Mouse (Mus musculus) adrenal gland, postnatal 4 days (tissue): ENCODE results near the gene Ist1. TPM values are rescaled to one million over a fixed set of nuclear protein-coding genes. Genes with fewer than 3 reads are reported as not detected.

Source experiments
- DNase-seq, 2 experiments: peaks; one replicate each; pipeline ENCODE4 v3.0.0; 2021 to 2022; ENCODE audit warnings: low spot score in 2 of 2, mixed read lengths in 2 of 2
- long read RNA-seq, 2 experiments: library from polyadenylated mRNA; stranded (forward); transcript quantifications; one replicate each; pipeline ENCODE4 v2.0.0; 2021
- total RNA-seq, 2 experiments: library from RNA; stranded (reverse); gene quantifications; 2 replicates each; pipeline ENCODE4 v1.2.3; 2021

Gene Ist1
- total RNA-seq: 100 to 1,000 TPM in 1 of 2 experiments, 10 to 100 TPM in 1; 99.2 to 104 TPM
- long read RNA-seq, experiment 1, transcript Ist1-201 (10 exons, 2,304 nt): major isoform, 22 of 53 reads
- long read RNA-seq, experiment 1, transcript Ist1-204 (9 exons, 3,633 nt): minor isoform, 5 of 53 reads
- long read RNA-seq, experiment 1, partial matches to known transcripts: 5 of 53 reads
- long read RNA-seq, experiment 1, other reads (novel, unspliced or antisense): 20 of 53 reads
- long read RNA-seq, experiment 2, full-length matches to known transcripts: 83 of 191 reads
- long read RNA-seq, experiment 2, partial matches to known transcripts: 70 of 191 reads
- long read RNA-seq, experiment 2, other reads (novel, unspliced or antisense): 38 of 191 reads

DNA sequence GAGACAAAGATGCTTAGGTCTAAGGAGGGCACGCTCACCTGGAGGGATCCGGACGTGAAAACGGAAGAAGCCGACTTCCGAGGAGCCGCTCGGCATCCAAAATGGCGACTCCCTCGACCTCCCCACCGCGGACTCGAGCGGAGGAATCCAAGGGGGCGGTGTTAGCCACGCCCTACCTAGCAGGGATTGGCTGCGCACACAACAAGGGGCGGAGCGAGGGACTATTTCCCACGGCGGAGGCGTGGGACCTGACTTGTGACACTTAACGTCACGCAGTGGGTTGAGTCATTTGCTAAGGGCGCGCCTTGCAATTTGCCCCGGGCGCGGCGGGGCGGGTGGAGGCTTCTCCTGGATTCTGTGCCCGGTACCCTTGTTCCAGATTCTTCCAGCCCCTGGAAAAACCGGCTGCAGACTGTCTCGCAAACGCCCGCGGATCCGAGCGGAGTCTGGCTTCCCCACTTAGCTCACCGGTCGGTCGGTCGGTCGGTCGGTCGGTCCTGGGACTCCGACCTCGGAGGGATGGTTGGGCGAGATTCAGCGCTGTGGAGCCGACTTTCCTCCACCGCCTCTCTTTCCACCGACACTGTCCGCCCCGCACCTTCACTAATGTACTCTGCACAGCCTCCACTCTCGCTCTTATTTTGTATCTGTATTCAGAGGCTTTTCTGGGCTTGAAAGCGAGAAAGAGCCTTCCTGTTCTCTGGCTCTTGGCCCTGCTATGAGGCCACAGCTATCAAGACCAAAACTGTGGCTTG lies at the start of gene Ist1:
Gene Ist1 (minus strand): TSS at position 115 of the 755 bp plus-strand sequence.
- DNase-seq: peak; percentile 95 to 97

GRCm38 (mm10) chr8:109738049-109738380 lies 45.0 kb upstream of the Ist1 start:
- no peak for DNase-seq

GRCm38 (mm10) chr8:109737237-109738048 lies 44.4 kb upstream of the Ist1 start, which contains the start of gene Atxn1l:
Gene Atxn1l (minus strand): TSS chr8:109737739.
- peak; percentile 77 to 80 for DNase-seq

DNA sequence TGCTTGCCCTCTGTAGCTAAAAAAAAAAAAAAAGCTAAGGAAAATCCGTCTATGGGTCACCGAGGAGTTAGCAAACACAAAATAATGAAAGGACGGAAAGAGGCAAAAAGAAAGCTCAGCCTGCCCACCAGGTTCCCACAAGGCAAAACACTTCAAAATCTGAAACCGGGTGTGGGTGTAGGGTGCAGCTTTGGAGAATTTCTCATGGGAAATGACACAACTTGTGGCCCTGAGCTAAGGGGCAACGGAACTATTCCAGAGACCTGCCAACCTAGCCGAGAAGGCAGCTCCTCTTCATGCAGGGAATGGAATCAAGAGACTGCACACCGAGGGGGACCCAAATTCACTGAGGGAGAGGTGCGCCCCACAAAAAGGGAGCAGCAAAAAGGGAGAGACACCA lies 43.8 kb upstream of the Ist1 start:
- no peak for DNase-seq

GRCm38 (mm10) chr8:109734018-109734417 lies 41.0 kb upstream of the Ist1 start:
- DNase-seq: no peak

- no peak for DNase-seq
These were observed 38.0 kb upstream of the Ist1 start for GRCm38 (mm10) chr8:109731012-109731411.

GRCm38 (mm10) chr8:109725106-109725505 lies 32.0 kb upstream of the Ist1 start:
- no peak for DNase-seq

- DNase-seq: no peak
These were observed 21.9 kb upstream of the Ist1 start for GRCm38 (mm10) chr8:109714961-109715360.

GRCm38 (mm10) chr8:109712521-109712920 lies 19.5 kb upstream of the Ist1 start:
- DNase-seq: no peak

- no peak for DNase-seq
These were observed 14.9 kb upstream of the Ist1 start for GRCm38 (mm10) chr8:109707921-109708320.

DNA sequence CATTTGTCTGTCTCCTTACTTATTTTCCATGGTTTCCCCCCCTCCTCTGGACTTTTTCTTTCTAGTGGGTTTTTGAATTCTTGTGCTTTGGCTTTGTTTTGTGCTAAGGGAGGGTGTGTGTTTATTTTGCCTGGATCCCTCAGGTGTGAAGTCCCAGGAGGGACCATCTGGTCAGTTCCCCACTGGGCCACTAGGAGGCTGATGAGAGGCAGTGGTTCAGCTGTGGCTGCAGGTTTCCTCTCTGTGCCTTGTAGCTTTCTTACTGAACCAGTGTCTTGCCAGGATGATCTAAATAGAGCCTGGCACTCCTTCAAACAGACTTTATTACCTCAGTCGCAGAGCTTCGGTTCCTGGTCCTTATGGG lies 13.8 kb upstream of the Ist1 start:
- DNase-seq: peak; percentile 27 to 60

- DNase-seq: no peak
These were observed 13.2 kb upstream of the Ist1 start for GRCm38 (mm10) chr8:109706076-109706873.

DNA sequence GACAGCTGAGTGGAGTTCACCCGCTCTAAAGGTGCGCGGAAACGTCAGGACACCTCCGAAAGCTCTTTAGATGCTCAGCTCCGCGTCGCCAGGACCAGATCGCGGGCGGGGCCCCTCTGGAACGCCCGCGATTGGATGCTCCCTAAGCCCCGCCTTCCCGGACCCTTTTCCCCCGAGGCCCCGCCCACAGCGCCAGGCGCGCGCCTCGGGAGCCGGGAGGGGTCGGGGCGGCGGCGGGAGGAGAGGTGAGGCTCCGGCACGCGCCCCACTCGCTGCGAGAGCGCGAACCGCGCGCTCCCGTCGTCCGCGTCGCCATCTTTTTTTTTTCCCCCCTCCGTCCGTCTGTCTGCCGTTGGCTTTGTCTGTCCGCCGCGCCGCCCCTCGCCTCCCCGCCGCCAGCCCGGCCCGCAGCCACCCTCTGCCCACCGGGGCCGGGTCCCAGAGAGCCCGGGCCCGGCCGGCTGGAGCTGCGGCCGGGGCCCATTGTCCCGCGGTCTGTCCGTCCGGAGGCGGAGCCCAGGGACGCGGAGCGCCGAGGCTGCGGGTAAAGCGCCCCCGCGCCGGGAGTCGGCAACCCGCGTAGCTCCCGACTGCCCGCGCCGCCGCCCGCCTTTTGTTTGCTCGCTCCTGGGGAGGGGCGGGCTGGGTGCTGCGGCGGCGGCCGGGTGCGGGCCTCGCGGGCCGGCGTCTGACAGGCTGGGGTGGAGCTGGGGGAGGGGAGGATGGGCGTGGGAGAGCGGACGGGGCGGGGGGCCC lies 12.4 kb upstream of the Ist1 start, which contains the start of gene Zfp821:
Gene Zfp821 (plus strand): TSS at position 227 of the 756 bp plus-strand sequence.
- DNase-seq: peak; percentile 75 to 85

DNA sequence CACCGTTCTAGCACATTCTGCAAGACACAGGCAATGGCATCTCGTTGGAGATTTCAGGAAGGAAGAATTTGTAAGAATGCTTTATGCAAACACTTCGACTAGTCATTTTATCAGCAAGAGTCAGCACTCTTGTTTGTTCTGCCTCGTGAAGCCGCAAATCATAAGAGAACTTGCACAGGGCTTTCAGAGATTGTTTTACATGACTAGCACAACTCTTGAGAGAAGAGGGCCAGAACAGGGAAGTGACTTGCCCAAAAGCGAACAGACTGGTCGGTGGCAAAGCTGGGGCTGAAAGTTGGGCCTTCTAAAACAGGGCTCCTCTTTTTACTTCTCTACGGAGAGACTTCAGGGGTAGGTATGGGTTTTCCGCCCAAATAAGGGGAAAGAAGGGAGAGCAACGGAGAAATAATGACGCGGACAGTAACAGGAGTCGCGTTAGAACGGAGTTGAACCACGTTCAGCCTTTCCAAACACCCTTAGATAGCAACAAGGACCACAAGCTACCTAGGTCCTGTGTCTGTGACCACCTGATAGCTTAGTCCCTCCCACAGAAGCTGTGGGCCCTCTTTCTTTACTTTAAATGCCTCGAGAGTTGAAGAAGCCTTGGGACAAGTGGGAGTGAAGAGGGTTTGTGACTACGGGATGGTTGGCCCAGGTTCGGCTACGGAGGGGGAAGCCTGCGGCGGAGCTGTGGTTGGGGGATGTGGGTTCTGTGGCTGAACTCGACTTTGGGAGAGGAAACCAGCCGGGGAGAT lies 11.7 kb upstream of the Ist1 start:
- no peak for DNase-seq

DNA sequence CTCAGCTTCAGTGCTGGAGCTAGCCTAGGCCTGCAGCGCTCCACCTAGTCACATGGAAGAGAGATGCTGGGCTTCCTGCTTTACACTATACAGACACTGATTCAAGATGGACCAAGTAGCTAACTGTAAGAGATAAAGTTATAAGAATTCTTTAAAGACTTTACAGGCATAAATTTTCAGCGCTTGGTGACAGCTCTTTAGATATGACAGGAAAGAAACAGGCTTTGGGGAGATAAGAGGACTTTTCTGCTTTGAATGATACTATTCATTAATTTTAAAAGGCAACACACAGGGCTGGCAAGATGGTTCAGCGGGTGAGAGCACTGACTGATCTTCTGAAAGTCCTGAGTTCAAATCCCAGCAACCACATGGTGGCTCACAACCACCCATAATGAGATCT lies 5.4 kb upstream of the Ist1 start:
- DNase-seq: no peak

DNA sequence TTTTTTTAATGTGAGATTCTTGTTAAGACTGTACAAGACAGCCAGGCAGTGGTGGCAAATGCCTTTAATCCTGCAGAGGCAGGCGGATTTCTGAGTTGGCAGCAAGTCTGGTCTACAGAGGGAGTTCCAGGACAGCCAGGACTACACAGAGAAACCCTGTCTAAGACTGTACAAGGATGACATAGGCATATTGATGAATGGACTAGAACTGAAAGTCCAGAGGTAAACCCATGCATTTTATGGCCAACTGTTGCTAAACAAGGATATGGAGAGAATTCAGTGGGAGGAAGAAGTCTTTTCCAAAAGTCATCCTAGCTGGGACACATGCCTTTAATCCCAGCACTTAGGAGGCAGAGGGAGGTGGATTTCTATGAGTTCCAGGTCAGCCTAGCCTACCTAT lies 4.7 kb upstream of the Ist1 start:
- no peak for DNase-seq

DNA sequence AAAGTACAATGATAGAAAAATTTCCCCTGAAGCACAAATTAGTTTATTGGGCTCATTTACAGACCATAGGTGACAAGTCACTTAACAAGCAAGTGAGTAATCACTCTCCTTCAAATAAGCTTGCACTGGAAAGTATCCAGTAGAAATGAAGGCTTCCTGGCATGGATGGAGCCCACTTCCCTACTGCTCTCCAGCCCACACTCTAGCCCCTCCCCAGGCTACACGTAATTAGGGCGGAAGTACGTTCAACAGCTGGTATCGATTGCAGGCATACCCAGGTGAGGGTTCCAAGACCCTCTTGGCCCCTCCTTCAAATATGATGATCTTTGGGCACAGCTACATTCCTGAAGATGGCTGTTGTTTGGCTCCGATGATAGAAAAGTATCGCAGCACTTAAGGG lies 1.1 kb upstream of the Ist1 start:
- no peak for DNase-seq

- DNase-seq: no peak
These were observed 466 bp downstream of the Ist1 start for GRCm38 (mm10) chr8:109692443-109693145.

- DNase-seq: no peak
These were observed 1.3 kb downstream of the Ist1 start for GRCm38 (mm10) chr8:109691769-109692168.
